Mouse (Mus musculus) thymus, postnatal 0 days (tissue): ENCODE results near the gene Pus7. TPM values are rescaled to one million over a fixed set of nuclear protein-coding genes. Genes with fewer than 3 reads are reported as not detected.
"Not testable (repeated sequence)": the region's sequence is repeated elsewhere in the genome, so short reads cannot be mapped to it uniquely, and the experiment has no call there.

Experiments
- DNase-seq: peaks from one replicate; pipeline ENCODE4 v3.0.0-alpha.2; 2015; ENCODE audit warnings: low spot score
- polyA plus RNA-seq: library from polyadenylated mRNA; unstranded; fragments of >200 nt; fragmentation: Nextera tagmentation; extraction: Ambion mirVana; gene quantifications from 2 replicates; pipeline ENCODE4 v1.2.1, GENCODE M21; 2015

Gene Pus7
- polyA plus RNA-seq, 1 experiment from 2014 or later = 20.7 TPM

GRCm38 (mm10) chr5:23756368-23756767, 27.1 kb downstream of the Pus7 start:
- no peak for DNase-seq

- no peak for DNase-seq
Measured at GRCm38 (mm10) chr5:23755591-23755990, 27.9 kb downstream of the Pus7 start.

GRCm38 (mm10) chr5:23749882-23750281, 33.6 kb downstream of the Pus7 start:
- no peak for DNase-seq

- DNase-seq = no peak
Measured at GRCm38 (mm10) chr5:23743261-23743660, 40.2 kb downstream of the Pus7 start.

DNA sequence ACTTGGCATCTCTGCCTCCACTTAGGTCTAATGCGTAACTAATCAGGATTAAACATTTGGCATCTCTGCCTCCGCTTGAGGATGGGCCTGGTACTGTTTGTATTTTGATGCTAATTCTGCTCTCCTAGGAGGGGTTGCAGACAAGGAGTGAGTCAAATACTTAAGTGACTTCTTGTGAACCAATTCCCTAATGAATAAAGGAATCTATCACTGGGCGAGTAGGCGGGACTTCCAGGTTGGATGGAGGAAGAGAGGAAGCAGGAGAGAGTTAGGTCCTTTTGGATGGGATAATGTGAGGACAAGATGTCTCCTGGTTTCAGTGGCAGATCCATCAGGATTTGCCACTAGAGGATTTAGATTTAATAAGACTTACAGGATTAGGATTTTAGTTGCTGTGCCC, 46.4 kb downstream of the Pus7 start:
- DNase-seq = no peak

DNA sequence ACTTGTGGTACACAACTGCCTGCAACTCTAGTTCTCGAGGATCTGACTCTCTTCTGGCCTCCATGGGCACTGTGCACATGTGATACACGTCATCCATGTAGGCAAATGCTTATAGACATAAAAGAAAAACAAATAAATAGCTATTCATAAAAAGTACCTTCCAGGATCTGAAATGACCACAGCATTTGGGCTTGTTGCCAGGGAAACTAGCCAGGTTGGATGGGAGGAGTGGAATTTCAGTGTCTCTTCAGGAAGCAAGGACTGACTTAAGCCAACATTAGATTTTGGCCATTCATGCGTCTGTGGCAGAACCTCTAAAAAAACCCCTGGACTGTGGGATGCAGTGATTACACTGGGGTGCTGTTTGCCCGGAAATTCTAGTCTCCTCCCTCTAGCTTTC, 47.1 kb downstream of the Pus7 start:
- no peak for DNase-seq

DNA sequence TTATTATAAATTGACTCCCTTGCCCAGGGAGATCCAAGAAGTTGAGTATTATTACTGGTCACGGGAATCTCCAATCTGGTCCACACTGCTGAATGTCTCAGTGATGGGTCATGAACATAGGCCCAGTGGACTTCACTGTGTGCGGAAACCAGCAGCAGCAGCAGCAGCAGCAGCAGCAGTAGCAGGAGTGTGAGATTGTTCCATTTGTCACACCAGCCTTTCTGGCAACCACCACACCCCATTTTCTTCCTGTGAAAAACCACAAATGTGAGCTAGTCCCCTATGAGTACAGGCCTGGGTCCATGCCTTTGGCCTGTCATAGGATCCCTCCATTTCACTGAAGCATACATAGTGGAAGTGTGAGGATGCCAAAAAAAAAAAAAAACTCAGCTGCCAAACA, 61.6 kb downstream of the Pus7 start:
- no peak for DNase-seq

DNA sequence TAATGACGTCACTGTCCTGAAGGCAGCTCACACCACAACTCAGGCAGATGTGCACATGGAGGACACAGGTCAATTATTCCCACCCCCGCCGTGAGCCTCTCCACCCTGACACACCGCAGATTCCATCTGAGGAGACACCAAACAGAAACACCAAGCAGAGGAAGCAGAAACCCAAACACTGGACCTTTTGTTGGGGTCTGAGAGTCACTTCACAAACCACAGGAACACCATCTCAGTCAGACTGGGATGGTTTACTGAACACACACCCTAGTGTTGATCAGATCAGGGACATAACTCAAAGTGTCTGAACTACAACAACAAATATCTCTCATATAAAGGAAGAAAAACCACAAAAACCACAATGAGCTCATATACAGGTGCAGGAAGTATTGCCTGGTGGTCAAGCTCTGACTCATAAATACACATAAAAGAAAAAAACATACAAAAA, 64.6 kb downstream of the Pus7 start:
- DNase-seq = peak; percentile 15

DNA sequence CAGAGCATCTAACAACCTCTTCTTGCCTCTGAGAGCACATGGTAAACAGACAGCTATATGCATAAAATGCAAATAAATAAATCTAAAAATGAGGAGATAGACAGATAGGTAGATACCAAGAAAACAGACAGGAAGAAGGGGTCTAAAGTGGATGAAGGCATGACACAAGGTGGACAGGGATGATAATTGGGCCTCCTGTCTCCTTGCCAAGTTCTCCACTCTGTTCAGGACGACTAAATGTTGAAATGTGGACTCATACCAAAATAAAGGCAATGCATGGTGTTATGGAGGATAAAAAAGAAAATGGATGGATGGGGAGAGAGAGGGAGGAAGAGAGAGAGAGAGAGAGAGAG, 65.4 kb downstream of the Pus7 start:
- DNase-seq = no peak

GRCm38 (mm10) chr5:23717469-23718181, 65.9 kb downstream of the Pus7 start:
- no peak for DNase-seq

GRCm38 (mm10) chr5:23713401-23714335, 69.8 kb downstream of the Pus7 start:
- DNase-seq = no peak

GRCm38 (mm10) chr5:23712130-23713001, 71.1 kb downstream of the Pus7 start:
- peak; percentile 49 for DNase-seq

- DNase-seq = peak; percentile 11
Measured at GRCm38 (mm10) chr5:23711671-23712129, 71.8 kb downstream of the Pus7 start.

DNA sequence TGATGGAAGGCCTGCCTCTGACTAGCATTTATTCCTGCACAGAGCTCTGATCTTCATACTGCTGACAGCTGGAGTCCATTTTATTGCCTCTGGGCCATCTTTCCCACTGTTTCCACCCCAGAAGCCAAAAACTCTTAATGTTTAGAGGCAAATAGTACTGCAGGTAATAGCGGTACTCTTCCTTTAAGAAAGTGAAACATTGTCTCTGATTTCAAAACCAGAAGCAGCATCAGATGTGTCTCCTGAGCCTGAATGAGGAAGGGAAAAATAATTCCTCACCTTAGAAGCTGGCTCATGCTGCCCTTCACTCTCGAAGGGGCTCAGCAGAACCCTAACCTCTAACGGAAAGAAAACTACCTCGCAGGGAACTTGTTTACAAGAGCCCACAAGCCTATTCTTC, 72.3 kb downstream of the Pus7 start:
- no peak for DNase-seq

GRCm38 (mm10) chr5:23709661-23710060, 73.8 kb downstream of the Pus7 start:
- DNase-seq = no peak

GRCm38 (mm10) chr5:23706601-23707597, 76.6 kb downstream of the Pus7 start:
- DNase-seq = not testable (repeated sequence)

DNA sequence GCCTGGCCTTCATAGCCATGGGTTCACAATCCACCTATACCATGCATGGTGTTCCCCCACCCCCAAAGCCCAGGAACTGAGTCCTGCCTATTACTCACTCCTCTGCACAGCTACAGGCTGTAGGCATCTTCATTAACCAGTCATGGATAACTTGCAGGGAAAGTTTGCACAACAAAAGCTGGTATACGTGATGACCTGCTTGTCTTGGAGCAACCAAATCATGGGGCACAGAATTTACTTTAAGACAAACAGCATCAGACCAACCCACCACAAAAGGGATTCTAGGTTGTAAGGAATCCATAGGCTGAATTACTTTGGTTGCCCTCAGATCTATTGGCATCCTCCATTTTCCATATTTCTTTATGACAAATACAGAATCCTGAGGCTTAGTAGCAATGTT, 86.1 kb downstream of the Pus7 start:
- no peak for DNase-seq
